Mouse (Mus musculus) megakaryocyte, embryonic 14.5 days (primary cell): ENCODE data around the gene Tac4.

ENCODE experiments used
- FLI1 ChIP-seq: IDR thresholded peaks from 2 replicates; pipeline ENCODE4 v1.6.1; 2012; ENCODE audit warnings: low read length, inconsistent platforms, mixed read lengths
- GATA1 ChIP-seq: IDR thresholded peaks from 3 replicates; pipeline ENCODE4 v1.6.1; 2012; ENCODE audit warnings: mixed read lengths, low read length, inconsistent platforms, borderline replicate concordance

GRCm38 (mm10) chr11:95231688-95232328, 29.5 kb upstream of the Tac4 start:
- TF ChIP-seq GATA1 (no peak), FLI1 (no peak)
